Mouse (Mus musculus) hindbrain, embryonic 16.5 days (tissue): ENCODE results near the gene Pdzd7. TPM values are rescaled to one million over a fixed set of nuclear protein-coding genes. Genes with fewer than 3 reads are reported as not detected.

Experiments
- ATAC-seq: fragments of 200-750 bp; cut with Nextera tagmentation; 2 replicates; pipeline ENCODE4 v1.8.0; 2017; ENCODE audit warnings: moderate TSS enrichment, moderate library complexity
- H3K27ac ChIP-seq: fragments of 300-500 bp; sonication (generic); 2 replicates; pipeline ENCODE4 v1.5.1; 2014; ENCODE audit warnings: low read depth, mild to moderate bottlenecking, control low read depth, low read length, moderate library complexity
- H3K27me3 ChIP-seq: fragments of 300-500 bp; sonication (generic); replicated peaks from 2 replicates; pipeline ENCODE4 v1.6.1; 2014; ENCODE audit warnings: low read length; ENCODE audit not compliant: control insufficient read depth, insufficient read depth
- H3K36me3 ChIP-seq: fragments of 300-500 bp; sonication (generic); 2 replicates; pipeline ENCODE4 v1.6.1; 2014; ENCODE audit warnings: mild to moderate bottlenecking, low read length, moderate library complexity, mixed read lengths; ENCODE audit not compliant: control insufficient read depth, insufficient read depth
- H3K4me1 ChIP-seq: fragments of 300-500 bp; sonication (generic); 2 replicates; pipeline ENCODE4 v1.6.1; 2014; ENCODE audit warnings: low read depth, low read length; ENCODE audit not compliant: control insufficient read depth, insufficient read depth
- H3K4me2 ChIP-seq: fragments of 300-500 bp; sonication (generic); 2 replicates; pipeline ENCODE4 v1.6.1; 2014; ENCODE audit warnings: mild to moderate bottlenecking, low read length, control low read depth, moderate library complexity
- H3K4me3 ChIP-seq: fragments of 300-500 bp; sonication (generic); 2 replicates; pipeline ENCODE4 v1.5.1; 2014; ENCODE audit warnings: mild to moderate bottlenecking, low read length, control low read depth, moderate library complexity
- H3K9ac ChIP-seq: fragments of 300-500 bp; sonication (generic); 2 replicates; pipeline ENCODE4 v1.6.1; 2014; ENCODE audit warnings: low read depth, mild to moderate bottlenecking, control low read depth, low read length, moderate library complexity
- H3K9me3 ChIP-seq: fragments of 300-500 bp; sonication (generic); 2 replicates; pipeline ENCODE4 v1.6.1; 2014; ENCODE audit warnings: mild to moderate bottlenecking, low read length, moderate library complexity; ENCODE audit not compliant: control insufficient read depth
- WGBS: fragments of 180-500 bp; shearing (Covaris S2); extraction: QIAGEN DNeasy Blood & Tissue Kit; methylation state at CpG from one replicate; pipeline ENCODE4 v1.1.7; 2014; 5-methylcytosine and 5-hydroxymethylcytosine counted together
- polyA plus RNA-seq: library from polyadenylated mRNA; unstranded; fragments of >200 nt; fragmentation: Nextera tagmentation; extraction: Ambion mirVana; gene quantifications from 2 replicates; pipeline ENCODE4 v1.2.1, GENCODE M21; 2015

Gene Pdzd7
- 3.0 and 3.2 TPM in 2 replicates for polyA plus RNA-seq

DNA sequence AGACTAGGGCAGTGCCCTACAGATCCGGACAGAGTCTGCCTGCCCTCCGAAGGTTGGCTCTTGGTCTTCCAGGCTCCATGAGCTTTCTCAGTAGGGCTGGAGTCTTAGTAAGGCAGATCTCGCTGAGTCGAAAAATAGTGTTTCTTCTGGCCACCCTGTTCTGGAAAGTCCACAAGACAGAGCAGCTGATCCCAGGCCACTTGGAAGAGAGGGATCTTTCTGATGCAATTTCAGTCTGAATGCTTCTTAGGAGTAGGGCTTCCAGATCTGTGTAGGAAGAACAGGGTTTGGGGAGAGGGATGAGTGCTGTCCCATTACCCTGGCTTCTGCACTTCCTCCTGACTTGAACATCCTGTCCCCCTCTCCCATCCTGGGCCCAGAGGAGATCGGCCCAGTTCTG, at the start of gene Pdzd7:
Gene Pdzd7, minus strand, starts transcription at position 67 of the 400 bp plus-strand sequence.
- WGBS = 80% methylated on average over 5 of the region's 5 CpGs
- no peaks in the 10 kb centered on the region for H3K9me3 ChIP-seq
- H3K4me2 ChIP-seq = peak within 1 kb of the TSS; percentile 75
- H3K27ac ChIP-seq = peak within 1 kb of the TSS; percentile 94
- peaks cover 26% of the 10 kb centered on the region for H3K4me1 ChIP-seq
- H3K27me3 ChIP-seq = no peaks in the 10 kb centered on the region
- peak within 1 kb of the TSS; percentile 67 for H3K4me3 ChIP-seq
- peak within 1 kb of the TSS; percentile 81 for H3K9ac ChIP-seq
- no peaks in the 10 kb centered on the region for H3K36me3 ChIP-seq
- ATAC-seq = no peak

DNA sequence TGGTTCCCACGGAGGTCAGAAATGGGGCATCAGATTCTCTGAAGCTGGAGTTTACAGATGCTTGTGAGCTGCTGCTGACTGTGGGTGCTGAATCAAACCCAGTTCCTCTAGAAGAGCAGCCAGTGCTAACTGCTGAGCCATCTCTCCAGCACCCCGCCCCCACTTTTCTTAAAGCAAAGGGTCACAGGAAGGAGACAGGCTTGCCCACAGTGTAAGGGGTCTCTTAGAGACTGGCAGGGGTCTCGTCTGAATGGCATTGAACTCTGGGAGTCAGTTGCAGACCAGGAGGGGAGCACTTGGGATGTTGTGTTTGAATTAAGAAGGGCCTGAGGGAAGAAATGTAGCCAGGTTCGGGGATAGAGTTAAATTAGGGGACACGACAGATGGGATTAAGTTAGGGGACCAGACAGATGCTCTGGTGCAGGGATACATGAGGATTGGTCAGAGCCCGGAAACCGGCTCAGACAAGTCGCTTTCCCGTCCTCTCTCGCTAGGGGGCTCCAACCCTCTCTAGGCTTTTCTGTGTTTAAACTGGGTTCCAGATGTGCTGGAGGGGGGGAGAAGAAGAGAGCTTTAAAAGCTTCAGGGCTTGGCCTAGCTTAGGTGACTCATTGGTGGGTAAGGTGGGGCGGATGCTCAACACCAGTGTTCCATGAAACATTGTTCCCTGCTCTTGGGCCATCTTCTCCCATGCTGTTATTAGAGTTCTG, 36.5 kb upstream of the Pdzd7 start:
- H3K4me1 ChIP-seq = peaks cover 22% of the 10 kb centered on the region
- H3K27ac ChIP-seq = no peak overlapping the region
- no peaks in the 10 kb centered on the region for H3K36me3 ChIP-seq
- no peak overlapping the region for H3K4me3 ChIP-seq
- no peaks in the 10 kb centered on the region for H3K9me3 ChIP-seq
- H3K4me2 ChIP-seq = no peak overlapping the region
- H3K9ac ChIP-seq = no peak overlapping the region
- no peak for ATAC-seq
- H3K27me3 ChIP-seq = peaks cover 42% of the 10 kb centered on the region
- 17% methylated on average over 11 of the region's 11 CpGs for WGBS

DNA sequence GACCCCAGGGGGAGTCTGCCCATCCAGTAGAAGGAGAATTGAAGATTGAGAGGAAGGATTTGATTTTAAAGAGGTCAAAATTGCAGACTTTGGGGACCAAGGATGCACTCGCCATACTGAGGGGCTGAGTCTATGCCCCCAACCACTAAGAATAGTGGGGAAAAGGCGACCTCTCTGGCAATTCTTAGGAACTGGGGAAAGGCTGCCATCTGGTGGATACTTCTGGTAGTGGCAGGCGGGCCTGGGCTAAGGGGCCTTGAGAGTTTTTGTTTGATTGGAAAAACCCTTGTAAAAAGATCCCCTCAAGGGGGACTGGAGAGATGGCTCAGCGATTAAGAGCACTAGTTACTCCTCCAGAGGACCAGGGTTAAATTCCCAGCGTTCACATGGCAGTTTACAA, 35.8 kb upstream of the Pdzd7 start:
- Histone ChIP-seq H3K27me3 (peaks cover 45% of the 10 kb centered on the region), H3K4me2 (peak overlapping the region; percentile 62), H3K4me1 (peaks cover 29% of the 10 kb centered on the region), H3K9ac (peak overlapping the region; percentile 43), H3K9me3 (no peaks in the 10 kb centered on the region), H3K36me3 (no peaks in the 10 kb centered on the region), H3K27ac (no peak overlapping the region), H3K4me3 (peak overlapping the region; percentile 25)
- no peak for ATAC-seq
- WGBS = 2% methylated on average over 5 of the region's 5 CpGs

DNA sequence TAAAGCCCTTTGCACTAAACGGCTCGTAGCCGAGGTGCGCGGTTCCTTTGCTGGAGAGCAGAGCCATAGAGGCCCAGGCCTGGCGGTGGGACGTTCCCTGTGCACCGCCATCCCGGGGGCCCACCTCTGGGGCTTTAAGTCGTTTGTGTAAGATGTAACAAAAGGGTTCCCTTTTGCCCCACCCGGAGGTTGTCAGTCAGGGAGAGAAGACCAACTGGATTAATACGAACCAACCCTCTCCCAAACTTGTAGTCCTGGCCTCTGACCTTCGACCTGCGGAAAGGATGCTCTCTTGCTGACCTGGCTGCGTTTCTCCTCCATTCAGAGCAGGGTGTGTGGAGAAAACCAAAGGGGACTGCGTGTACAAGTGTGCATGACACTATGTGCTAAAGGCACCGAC, 35.2 kb upstream of the Pdzd7 start:
- Histone ChIP-seq H3K9me3 (no peaks in the 10 kb centered on the region), H3K9ac (peak overlapping the region; percentile 54), H3K4me1 (peaks cover 31% of the 10 kb centered on the region), H3K27ac (no peak overlapping the region), H3K27me3 (peaks cover 43% of the 10 kb centered on the region), H3K4me3 (peak overlapping the region; percentile 29), H3K4me2 (peak overlapping the region; percentile 62), H3K36me3 (no peaks in the 10 kb centered on the region)
- WGBS = 2% methylated on average over 17 of the region's 17 CpGs
- no peak for ATAC-seq

DNA sequence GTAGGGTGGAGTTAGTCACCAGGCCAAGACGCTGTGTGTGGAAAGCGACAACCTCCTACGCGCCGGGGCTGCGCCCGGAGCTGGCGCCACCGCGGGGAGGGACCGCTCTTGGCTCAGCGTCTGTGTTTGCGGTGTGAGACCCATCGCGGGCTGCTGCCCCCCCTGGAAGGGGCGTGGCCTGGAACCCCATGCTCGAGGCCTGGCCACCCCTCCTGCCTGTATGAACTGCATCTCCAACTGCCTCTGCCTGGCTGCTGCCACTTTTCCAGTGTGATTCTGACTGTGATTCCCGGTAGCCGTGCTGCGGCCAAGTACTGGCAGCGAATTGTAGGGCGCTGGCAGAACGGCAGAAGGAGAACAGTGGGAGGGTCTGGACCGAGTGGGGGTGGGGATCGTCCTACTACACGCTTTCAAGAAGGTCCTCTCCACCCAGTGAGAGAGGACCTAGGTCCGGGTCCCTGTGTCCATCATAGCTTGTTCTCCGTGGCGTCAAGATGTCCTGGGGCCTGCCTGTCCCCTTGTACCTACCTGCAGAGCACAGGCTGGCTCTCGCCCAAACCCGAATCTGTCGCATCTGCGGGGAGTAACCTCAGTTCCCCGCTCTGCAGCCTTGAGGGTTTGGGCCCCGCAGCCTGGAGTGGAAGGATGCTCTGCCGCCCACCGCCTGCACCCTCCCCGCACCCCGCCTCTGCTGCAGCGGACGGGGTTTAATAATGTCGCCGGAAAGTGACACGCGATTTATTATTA, 34.4 kb upstream of the Pdzd7 start:
- Histone ChIP-seq H3K27me3 (peaks cover 41% of the 10 kb centered on the region), H3K36me3 (no peaks in the 10 kb centered on the region), H3K27ac (0 out of 2 replicates have a peak overlapping the region, but pooled peaks have one; percentile 13), H3K4me2 (peak overlapping the region; percentile 62), H3K4me1 (peaks cover 35% of the 10 kb centered on the region), H3K9me3 (no peaks in the 10 kb centered on the region), H3K4me3 (peak overlapping the region; percentile 29), H3K9ac (peak overlapping the region; percentile 54)
- peak; percentile 34; the same call in 1 of the 2 replicates for ATAC-seq
- under 1% methylated on average over 45 of the region's 45 CpGs for WGBS

DNA sequence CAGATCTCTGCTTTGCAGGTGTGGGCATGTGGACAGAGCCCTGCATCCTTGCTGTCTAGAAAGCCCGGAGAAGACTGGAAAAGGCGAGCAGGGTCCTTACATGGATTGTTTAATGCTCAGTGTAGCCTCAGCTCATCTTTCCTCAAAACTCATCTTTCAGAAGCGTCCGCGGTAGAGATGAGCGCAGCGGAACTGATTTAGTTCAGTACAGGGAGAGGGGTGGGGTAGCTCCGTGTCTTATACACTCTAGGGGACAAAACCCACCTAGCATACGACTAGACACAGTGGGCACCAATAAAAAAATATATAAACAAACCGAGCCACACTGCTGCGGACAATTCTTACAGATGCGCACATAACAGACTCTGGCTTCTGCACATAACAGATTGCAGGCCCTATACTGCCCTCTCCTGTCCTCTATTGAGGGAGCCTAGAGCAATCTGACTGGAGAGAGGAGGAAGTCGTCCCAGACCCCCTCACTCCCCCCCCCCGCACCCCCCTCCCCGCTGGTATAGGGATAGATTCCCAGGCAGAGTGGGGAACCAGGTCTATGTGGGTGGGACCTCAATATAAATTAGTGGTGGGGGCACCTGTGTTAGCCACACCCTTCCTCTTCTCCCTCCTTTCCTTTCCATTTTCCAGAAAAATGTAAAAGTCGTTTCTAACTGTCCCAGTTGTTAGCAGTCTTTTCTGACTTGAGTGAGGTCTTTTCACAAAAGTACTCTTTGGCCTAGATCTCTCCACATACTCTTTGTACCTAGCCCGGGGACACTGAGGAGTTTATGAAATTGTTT, 33.7 kb upstream of the Pdzd7 start:
- Histone ChIP-seq H3K36me3 (no peaks in the 10 kb centered on the region), H3K9ac (no peak overlapping the region; the same call in 1 of the 2 replicates), H3K27ac (peak overlapping the region; percentile 13; the same call in 1 of the 2 replicates), H3K4me2 (peak overlapping the region; percentile 62), H3K27me3 (peaks cover 41% of the 10 kb centered on the region), H3K4me3 (peak overlapping the region; percentile 29; the same call in 1 of the 2 replicates), H3K4me1 (peaks cover 35% of the 10 kb centered on the region), H3K9me3 (no peaks in the 10 kb centered on the region)
- no peak for ATAC-seq
- WGBS = 6% methylated on average over 17 of the region's 17 CpGs

DNA sequence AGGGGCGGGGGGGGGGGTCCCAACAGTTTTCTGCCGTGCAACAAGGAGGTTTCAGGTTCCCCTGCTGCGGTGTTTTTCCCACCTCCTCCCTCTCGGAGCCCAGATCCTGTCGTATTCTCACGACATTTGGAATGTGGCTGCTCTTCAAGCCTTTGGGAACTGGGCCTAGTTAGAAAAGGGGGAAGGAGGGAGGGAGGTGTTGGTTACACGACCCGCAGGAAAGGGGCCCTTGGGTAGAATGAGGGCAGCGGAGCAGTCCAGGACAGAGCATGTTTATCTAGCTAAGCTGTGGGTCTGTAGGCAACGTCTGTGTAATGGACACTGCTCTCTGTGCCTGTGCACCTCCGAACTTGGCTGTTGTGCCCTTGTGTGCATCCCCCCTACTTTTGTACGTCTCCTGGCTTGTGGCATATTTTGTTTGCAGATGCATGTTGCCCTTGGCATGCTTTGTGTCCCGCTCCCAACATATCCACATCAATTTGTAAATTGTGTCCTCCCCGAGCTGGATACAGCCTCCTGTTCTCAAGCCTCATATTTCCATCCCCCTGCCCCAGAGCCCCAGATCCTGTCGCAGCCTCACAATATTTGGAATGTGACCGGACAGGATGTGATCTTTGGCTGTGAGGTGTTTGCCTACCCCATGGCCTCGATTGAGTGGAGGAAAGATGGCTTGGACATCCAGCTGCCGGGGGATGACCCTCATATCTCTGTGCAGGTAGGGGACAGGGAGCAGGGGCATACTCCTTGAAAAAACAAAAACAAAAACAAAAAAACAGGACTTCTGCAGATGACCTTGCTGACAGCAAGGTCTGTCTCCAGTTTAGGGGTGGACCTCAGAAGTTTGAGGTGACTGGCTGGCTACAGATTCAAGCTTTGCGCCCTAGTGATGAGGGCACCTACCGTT, 32.5 kb upstream of the Pdzd7 start:
- WGBS = 9% methylated on average over 20 of the region's 20 CpGs
- H3K36me3 ChIP-seq = no peaks in the 10 kb centered on the region
- peaks cover 38% of the 10 kb centered on the region for H3K4me1 ChIP-seq
- no peak for ATAC-seq
- no peak overlapping the region for H3K9ac ChIP-seq
- no peak overlapping the region for H3K27ac ChIP-seq
- peaks cover 39% of the 10 kb centered on the region for H3K27me3 ChIP-seq
- H3K9me3 ChIP-seq = no peaks in the 10 kb centered on the region
- H3K4me3 ChIP-seq = no peak overlapping the region
- H3K4me2 ChIP-seq = no peak overlapping the region
